Mouse (Mus musculus) stomach, embryonic 14.5 days (tissue): ENCODE data around the gene Ank2. TPM values are rescaled to one million over a fixed set of nuclear protein-coding genes. Genes with fewer than 3 reads are reported as not detected.

Experiments used
- ATAC-seq: fragments of 200-750 bp; cut with Nextera tagmentation; 2 replicates; pipeline ENCODE4 v1.8.0; 2017; ENCODE audit warnings: low read depth, moderate TSS enrichment; ENCODE audit not compliant: insufficient number of reproducible peaks, insufficient read depth, low FRiP score
- H3K27ac ChIP-seq: fragments of 300-500 bp; sonication (generic); 2 replicates; pipeline ENCODE4 v1.5.1; 2014; ENCODE audit warnings: mild to moderate bottlenecking, low read length, moderate library complexity, mixed read lengths
- H3K27me3 ChIP-seq: fragments of 300-500 bp; sonication (generic); 2 replicates; pipeline ENCODE4 v1.6.1; 2014; ENCODE audit warnings: low read length, control low read depth, mixed read lengths; ENCODE audit not compliant: control insufficient read depth, insufficient read depth
- H3K36me3 ChIP-seq: fragments of 300-500 bp; sonication (generic); 2 replicates; pipeline ENCODE4 v1.6.1; 2014; ENCODE audit warnings: mild to moderate bottlenecking, control low read depth, low read length, moderate library complexity, mixed read lengths; ENCODE audit not compliant: control insufficient read depth, insufficient read depth
- H3K4me1 ChIP-seq: fragments of 300-500 bp; sonication (generic); 2 replicates; pipeline ENCODE4 v1.6.1; 2014; ENCODE audit warnings: low read length, control low read depth, mixed read lengths; ENCODE audit not compliant: control insufficient read depth, insufficient read depth
- H3K4me2 ChIP-seq: fragments of 300-500 bp; sonication (generic); replicated peaks from 2 replicates; pipeline ENCODE4 v1.6.1; 2014; ENCODE audit warnings: low read depth, low read length, control low read depth
- H3K4me3 ChIP-seq: fragments of 300-500 bp; sonication (generic); 2 replicates; pipeline ENCODE4 v1.5.1; 2014; ENCODE audit warnings: low read depth, low read length, control low read depth
- H3K9ac ChIP-seq: fragments of 300-500 bp; sonication (generic); replicated peaks from 2 replicates; pipeline ENCODE4 v1.6.1; 2014; ENCODE audit warnings: low read depth, mild to moderate bottlenecking, control low read depth, low read length, moderate library complexity, mixed read lengths
- H3K9me3 ChIP-seq: fragments of 300-500 bp; sonication (generic); 2 replicates; pipeline ENCODE4 v1.6.1; 2016; ENCODE audit warnings: low read depth, low read length, control low read depth; ENCODE audit not compliant: control insufficient read depth
- WGBS: fragments of 180-500 bp; shearing (Covaris S2); extraction: QIAGEN DNeasy Blood & Tissue Kit; methylation state at CpG from one replicate; pipeline ENCODE4 v1.1.7; 2014; 5-methylcytosine and 5-hydroxymethylcytosine counted together
- polyA plus RNA-seq: library from polyadenylated mRNA; unstranded; fragments of >200 nt; fragmentation: Nextera tagmentation; extraction: Ambion mirVana; gene quantifications from 2 replicates; pipeline ENCODE4 v1.2.1, GENCODE M21; 2014

The Ank2 gene
- polyA plus RNA-seq, 1 experiment from 2014 or later = 50.0 TPM

DNA sequence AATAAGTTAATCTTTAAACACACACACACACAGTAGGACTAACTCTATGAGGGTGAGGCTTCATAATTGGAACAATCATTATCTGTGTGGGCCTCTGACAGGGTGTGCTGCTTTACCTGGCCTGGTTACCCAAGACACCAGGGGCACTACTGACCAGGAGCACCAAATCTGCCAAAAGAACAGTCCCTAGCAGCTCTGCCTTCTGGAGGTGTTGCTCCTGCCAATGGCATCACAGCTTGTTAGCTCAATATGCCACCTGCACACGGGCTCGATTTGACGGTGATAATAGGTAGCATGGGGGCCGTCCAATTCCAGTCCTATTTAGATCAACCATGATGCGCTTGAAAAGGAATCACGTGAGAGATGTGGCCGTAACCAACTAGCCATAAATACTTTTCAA, 300.5 kb downstream of the Ank2 start:
- no peaks in the 10 kb centered on the region for H3K4me1 ChIP-seq
- H3K36me3 ChIP-seq = no peaks in the 10 kb centered on the region
- no peak overlapping the region for H3K4me3 ChIP-seq
- ATAC-seq = no peak
- WGBS = 94% methylated on average over 7 of the region's 7 CpGs
- no peaks in the 10 kb centered on the region for H3K27me3 ChIP-seq
- no peak overlapping the region for H3K9ac ChIP-seq
- no peak overlapping the region for H3K27ac ChIP-seq
- H3K4me2 ChIP-seq = no peak overlapping the region
- no peaks in the 10 kb centered on the region for H3K9me3 ChIP-seq

DNA sequence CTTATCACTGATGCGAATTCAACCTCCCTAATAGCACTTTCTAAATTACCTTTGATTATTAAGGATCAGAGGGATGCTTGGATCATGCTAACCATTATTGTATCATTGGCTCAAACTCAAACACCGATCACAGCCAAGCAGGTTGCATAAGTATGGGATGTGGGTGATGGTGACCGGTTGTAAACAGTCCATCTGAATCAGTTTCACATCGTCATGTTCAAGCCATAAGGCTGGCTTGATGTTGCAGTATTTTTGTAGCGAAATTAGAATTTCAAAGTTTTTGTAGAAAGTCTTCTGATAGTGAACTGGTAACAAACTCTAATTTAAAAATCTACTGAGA, 310.4 kb downstream of the Ank2 start:
- Histone ChIP-seq H3K9ac (no peak overlapping the region), H3K4me2 (no peak overlapping the region), H3K9me3 (no peaks in the 10 kb centered on the region), H3K27ac (no peak overlapping the region), H3K4me3 (no peak overlapping the region), H3K4me1 (no peaks in the 10 kb centered on the region), H3K36me3 (no peaks in the 10 kb centered on the region), H3K27me3 (no peaks in the 10 kb centered on the region)
- ATAC-seq = no peak
- 89% methylated on average over 5 of the region's 5 CpGs for WGBS

DNA sequence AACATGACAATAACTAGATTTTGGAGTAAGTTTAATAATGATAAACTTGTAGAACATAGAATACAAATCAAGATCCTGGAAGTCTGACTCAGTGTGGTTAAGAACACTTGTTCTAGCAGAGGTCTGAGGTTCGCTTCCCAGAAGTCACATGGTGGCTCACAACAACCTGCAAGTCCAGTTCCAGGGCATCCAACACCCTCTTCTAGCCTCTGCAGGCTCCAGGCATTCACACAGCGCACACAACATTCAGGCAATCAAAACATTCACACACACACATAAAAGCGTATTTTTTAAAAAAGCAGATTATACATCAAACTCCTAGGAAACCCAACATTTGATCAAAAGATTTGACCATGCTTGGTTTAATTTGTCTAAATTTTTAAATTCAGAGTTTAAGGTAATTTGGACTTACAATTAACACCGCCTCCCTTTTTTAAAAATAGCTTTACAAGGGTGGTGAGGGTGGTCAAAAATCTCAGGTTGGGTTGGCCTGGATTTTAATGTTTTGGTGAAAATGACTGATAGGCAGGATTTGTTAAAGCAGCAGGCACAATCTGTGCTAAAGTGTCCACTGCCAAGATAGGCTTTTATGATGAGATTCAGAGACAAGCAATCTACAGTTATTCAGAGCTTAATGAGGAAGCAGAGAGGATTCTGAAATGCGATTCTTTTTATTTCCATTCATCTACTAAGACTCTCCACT, 310.9 kb downstream of the Ank2 start:
- WGBS = 85% methylated on average over 5 of the region's 5 CpGs
- no peak for ATAC-seq

DNA sequence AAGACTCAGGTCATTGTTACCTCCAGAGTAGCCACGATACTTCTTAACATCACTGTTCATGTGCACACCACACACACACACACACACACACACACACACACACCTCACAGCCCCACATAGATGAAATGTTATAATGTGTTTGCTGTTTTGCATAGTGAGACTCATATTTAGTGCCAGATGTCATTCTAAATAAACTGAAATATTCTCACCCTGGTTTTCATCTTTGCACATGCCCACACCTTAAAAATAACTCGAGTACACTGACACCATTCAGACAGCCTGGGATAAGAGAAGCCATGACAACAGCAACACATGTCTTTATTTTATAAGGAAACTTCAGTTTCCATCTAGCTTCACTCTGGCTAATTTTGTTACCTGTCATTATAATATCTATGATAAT, 312.1 kb downstream of the Ank2 start:
- Histone ChIP-seq H3K36me3 (no peaks in the 10 kb centered on the region), H3K4me1 (no peaks in the 10 kb centered on the region), H3K27me3 (no peaks in the 10 kb centered on the region), H3K9ac (no peak overlapping the region), H3K4me3 (no peak overlapping the region), H3K9me3 (no peaks in the 10 kb centered on the region), H3K4me2 (no peak overlapping the region), H3K27ac (no peak overlapping the region)
- WGBS = 89% methylated on average over 2 of the region's 2 CpGs
- no peak for ATAC-seq

More for the DNA sequence above, 310.9 kb downstream of the Ank2 start:
- H3K36me3 ChIP-seq = no peaks in the 10 kb centered on the region
- H3K27me3 ChIP-seq = no peaks in the 10 kb centered on the region
- H3K4me1 ChIP-seq = no peaks in the 10 kb centered on the region
- no peak overlapping the region for H3K4me2 ChIP-seq
- H3K4me3 ChIP-seq = no peak overlapping the region
- H3K9me3 ChIP-seq = no peaks in the 10 kb centered on the region
- no peak overlapping the region for H3K9ac ChIP-seq
- H3K27ac ChIP-seq = no peak overlapping the region

DNA sequence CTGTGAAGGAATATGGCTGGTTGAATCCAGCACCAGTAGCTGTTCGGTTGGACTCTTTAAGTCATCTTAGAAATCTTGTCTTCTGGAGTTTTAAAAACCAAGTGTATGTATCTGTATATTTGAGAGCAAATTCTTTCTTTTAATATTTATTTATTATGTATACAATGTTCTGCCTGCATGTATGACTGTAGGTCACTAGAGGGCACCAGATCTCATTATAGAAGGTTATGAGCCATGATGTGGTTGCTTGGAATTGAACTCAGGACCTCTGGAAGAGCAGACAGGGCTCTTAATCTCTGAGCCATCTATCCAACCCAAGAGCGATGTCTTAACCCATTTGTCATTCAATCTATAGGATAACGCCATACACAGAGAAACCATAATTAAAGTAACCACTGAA, 312.9 kb downstream of the Ank2 start:
- Histone ChIP-seq H3K27me3 (no peaks in the 10 kb centered on the region), H3K4me2 (no peak overlapping the region), H3K4me1 (no peaks in the 10 kb centered on the region), H3K36me3 (no peaks in the 10 kb centered on the region), H3K9me3 (no peaks in the 10 kb centered on the region), H3K27ac (no peak overlapping the region), H3K4me3 (no peak overlapping the region), H3K9ac (no peak overlapping the region)
- 88% methylated on average over 3 of the region's 3 CpGs for WGBS
- ATAC-seq = no peak

DNA sequence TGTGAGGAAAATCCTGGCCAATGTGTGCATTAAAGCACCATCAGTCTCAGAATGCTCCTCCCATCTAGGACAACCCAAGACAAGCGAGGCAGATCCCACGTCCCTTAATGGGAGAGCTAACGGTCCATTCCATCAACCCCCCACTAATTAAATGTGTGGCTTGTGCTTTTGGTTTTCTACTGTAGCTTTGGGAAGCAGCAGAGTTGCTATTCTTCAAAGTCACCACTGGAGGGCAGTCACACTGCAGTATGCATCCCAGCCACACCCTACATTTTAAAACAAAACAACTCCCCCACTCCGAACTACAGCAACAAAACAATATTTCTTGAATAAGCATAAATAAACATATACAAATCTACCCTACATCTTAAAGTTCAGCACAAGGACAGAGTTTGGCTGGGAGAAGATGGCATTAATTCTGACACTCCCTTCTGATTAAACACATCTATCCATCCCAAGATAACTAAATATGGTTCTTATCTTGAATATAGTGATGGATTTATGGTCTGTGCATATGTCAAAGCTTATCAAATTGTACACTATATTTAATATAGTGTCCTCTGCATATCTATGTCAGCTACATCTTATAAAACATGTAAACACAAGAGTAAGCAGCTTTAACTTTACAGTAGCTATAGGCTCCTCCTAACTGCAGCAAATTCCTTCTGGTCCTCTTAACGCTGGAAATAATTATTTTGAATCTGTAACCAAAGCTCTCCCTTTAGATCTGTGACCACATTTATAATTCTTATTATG, 315.0 kb downstream of the Ank2 start:
- no peaks in the 10 kb centered on the region for H3K4me1 ChIP-seq
- no peaks in the 10 kb centered on the region for H3K36me3 ChIP-seq
- ATAC-seq = no peak
- no peak overlapping the region for H3K27ac ChIP-seq
- no peaks in the 10 kb centered on the region for H3K27me3 ChIP-seq
- no peak overlapping the region for H3K4me3 ChIP-seq
- no peak overlapping the region for H3K4me2 ChIP-seq
- no peak overlapping the region for H3K9ac ChIP-seq
- no peaks in the 10 kb centered on the region for H3K9me3 ChIP-seq
- WGBS = 12% methylated on average over 5 of the region's 5 CpGs

DNA sequence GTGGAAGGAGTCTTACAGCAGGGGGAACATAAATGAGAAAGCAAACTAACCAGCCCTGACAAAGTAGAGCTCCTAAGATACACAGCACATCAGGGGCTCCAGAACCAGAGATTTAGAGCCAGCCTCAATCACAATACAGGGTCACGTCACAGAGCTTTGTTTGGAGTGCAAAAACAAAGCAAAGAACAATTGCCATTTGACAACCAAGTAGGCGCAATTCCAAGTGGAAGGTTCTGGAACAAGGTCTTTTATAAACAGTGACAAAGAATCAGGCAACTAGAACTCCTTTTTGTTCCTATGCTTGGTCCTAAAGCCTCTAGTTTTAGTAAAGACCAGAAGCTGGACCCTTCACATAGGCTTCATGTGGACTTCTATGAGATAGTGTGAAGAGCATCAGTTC, 326.5 kb downstream of the Ank2 start:
- H3K36me3 ChIP-seq = no peaks in the 10 kb centered on the region
- no peaks in the 10 kb centered on the region for H3K4me1 ChIP-seq
- no peaks in the 10 kb centered on the region for H3K27me3 ChIP-seq
- WGBS = 80% methylated on average over 2 of the region's 2 CpGs
- no peak overlapping the region for H3K9ac ChIP-seq
- ATAC-seq = no peak
- H3K9me3 ChIP-seq = no peaks in the 10 kb centered on the region
- H3K27ac ChIP-seq = no peak overlapping the region
- H3K4me3 ChIP-seq = no peak overlapping the region
- H3K4me2 ChIP-seq = no peak overlapping the region

DNA sequence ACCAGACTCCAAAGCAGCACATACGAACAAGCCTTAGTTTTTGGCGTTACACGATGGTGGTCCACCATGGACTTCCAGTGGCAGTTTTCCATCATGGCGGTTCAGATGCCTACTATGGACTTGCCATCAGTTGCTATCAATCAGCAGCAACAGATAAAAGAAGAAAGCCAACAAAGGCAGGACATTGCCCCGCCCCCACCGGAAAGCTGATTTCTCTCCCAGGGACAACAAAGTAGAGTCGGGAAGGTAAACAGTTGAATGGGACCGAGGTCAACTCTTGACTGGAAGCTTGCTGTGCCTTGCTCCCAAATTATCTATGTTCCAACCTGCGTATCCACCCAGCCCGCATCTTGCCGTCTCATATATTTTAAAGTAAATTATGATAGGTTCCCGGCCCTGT, 328.9 kb downstream of the Ank2 start:
- Histone ChIP-seq H3K36me3 (no peaks in the 10 kb centered on the region), H3K4me2 (no peak overlapping the region), H3K27me3 (no peaks in the 10 kb centered on the region), H3K27ac (no peak overlapping the region), H3K4me3 (no peak overlapping the region), H3K9ac (no peak overlapping the region), H3K9me3 (no peaks in the 10 kb centered on the region), H3K4me1 (no peaks in the 10 kb centered on the region)
- no peak for ATAC-seq
- WGBS = 72% methylated on average over 12 of the region's 12 CpGs

DNA sequence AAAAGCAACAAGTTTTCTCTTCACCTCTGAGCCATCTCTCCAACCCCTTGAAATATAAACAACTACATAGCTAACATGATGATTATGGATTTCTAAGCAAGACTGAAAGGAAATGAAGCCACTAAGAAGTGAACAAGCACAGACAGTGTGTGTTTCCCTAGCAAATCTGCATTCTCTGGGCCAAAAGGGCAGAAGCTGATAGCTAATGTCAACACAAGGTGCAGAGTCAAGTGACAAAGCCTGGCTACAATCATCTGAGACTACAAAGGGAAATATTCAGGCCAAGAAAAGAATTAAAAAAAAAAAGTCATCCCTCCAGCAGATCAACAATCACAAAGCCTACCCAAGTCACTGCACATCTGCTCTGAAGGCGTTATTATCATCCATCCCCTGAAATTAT, 330.0 kb downstream of the Ank2 start:
- H3K27ac ChIP-seq = no peak overlapping the region
- no peaks in the 10 kb centered on the region for H3K4me1 ChIP-seq
- H3K27me3 ChIP-seq = no peaks in the 10 kb centered on the region
- WGBS = 64% methylated on average over 1 of the region's 1 CpGs
- no peak overlapping the region for H3K9ac ChIP-seq
- ATAC-seq = no peak
- no peak overlapping the region for H3K4me2 ChIP-seq
- H3K4me3 ChIP-seq = no peak overlapping the region
- H3K9me3 ChIP-seq = no peaks in the 10 kb centered on the region
- H3K36me3 ChIP-seq = no peaks in the 10 kb centered on the region
